Mouse (Mus musculus): Measurements from ENCODE around the gene Iqcd.

DNA sequence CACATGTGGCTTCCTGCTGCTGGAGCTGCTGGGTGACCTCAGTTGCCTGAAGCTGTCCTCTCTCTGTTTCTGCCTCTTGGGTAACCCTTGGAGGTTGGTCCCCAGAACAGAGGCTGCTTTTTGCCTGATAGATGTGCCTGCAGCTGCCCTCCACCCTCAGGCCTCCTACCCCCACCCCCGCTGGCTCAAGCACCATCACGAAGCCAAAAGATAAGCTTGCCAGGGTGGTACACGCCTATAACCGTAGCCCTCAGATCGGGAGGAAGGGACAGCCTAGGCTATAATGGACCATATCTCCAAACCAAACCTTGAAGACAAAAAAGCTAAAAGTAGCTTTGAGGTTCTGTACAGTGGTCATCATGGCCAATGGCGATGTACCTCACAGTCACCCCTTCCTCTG is 10.8 kb downstream of the Iqcd start:
- no peak for TF ChIP-seq CTCF (IDR thresholded peaks at IDR 0.05)
- TF ChIP-seq POLR2A (IDR thresholded peaks at IDR 0.05; ENCODE audit: insufficient read depth, low read depth, low read length) = no peak

All from heart, adult 2 months (tissue).